Mouse (Mus musculus) lung, adult 2 months (tissue): ENCODE data around the gene Tap1. TPM values are rescaled to one million over a fixed set of nuclear protein-coding genes. Genes with fewer than 3 reads are reported as not detected.

Experiments used
- DNase-seq: peaks from one replicate; pipeline ENCODE4 v3.0.0; 2022
- H3K4me1 ChIP-seq: fragments of 200-500 bp; 2 replicates; pipeline ENCODE4 v1.6.1; 2011; ENCODE audit warnings: low read length; ENCODE audit not compliant: control insufficient read depth, insufficient read depth
- H3K4me3 ChIP-seq: fragments of 200-500 bp; replicated peaks from 2 replicates; pipeline ENCODE3; 2011; ENCODE audit warnings: low read depth, mild to moderate bottlenecking, control low read depth, low read length; ENCODE audit errors: extremely low read depth
- CTCF ChIP-seq: fragments of 200-500 bp; IDR thresholded peaks from 2 replicates; pipeline ENCODE4 v1.5.1; 2011; ENCODE audit warnings: mild to moderate bottlenecking, low read length, control low read depth; ENCODE audit not compliant: insufficient read depth
- POLR2A ChIP-seq: fragments of 200-500 bp; IDR thresholded peaks from 2 replicates; pipeline ENCODE4 v1.6.1; 2011; ENCODE audit warnings: low read depth, mild to moderate bottlenecking, control low read depth, low read length, borderline replicate concordance; ENCODE audit errors: extremely low read depth
- WGBS: fragments of 180-500 bp; shearing (Covaris S2); methylation state at CpG from one replicate; pipeline ENCODE4 v1.1.7; 2018; 5-methylcytosine and 5-hydroxymethylcytosine counted together
- polyA plus RNA-seq: library from polyadenylated mRNA; depleted of rRNA; stranded (reverse); fragments of >200 nt; gene quantifications from 2 replicates; pipeline ENCODE4 v1.2.3, GENCODE M21; 2012

Tap1 gene
- polyA plus RNA-seq, 1 experiment = 45.1 TPM

DNA sequence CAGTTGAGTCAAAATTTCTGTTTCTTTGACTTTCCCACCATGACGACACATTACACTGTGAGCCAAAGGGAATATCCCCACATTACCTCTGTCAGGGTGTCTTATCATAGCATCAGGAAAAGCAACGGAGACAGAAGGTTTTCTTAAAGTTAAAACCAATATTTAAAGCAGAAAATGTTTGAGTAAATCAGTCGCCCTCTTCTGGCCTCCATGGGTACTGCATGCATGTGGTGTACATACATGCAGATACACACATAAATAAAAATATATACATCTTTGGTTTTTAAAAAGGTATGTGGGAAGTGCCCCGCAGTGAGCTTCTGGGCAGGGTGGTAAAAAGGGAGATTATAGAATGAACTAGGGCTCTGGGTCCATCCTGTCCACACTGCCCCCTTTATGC lies 10.2 kb upstream of the Tap1 start:
- TF ChIP-seq CTCF = no peak
- TF ChIP-seq POLR2A = no peak
- H3K4me3 ChIP-seq = no peak overlapping the region
- no peak for DNase-seq
- H3K4me1 ChIP-seq = no peaks in the 10 kb centered on the region
- 73% methylated on average over 4 of the region's 4 CpGs for WGBS

GRCm38 (mm10) chr17:34179019-34179418 lies 8.3 kb upstream of the Tap1 start:
- no peak for DNase-seq
- TF ChIP-seq CTCF = no peak
- no peak for TF ChIP-seq POLR2A

DNA sequence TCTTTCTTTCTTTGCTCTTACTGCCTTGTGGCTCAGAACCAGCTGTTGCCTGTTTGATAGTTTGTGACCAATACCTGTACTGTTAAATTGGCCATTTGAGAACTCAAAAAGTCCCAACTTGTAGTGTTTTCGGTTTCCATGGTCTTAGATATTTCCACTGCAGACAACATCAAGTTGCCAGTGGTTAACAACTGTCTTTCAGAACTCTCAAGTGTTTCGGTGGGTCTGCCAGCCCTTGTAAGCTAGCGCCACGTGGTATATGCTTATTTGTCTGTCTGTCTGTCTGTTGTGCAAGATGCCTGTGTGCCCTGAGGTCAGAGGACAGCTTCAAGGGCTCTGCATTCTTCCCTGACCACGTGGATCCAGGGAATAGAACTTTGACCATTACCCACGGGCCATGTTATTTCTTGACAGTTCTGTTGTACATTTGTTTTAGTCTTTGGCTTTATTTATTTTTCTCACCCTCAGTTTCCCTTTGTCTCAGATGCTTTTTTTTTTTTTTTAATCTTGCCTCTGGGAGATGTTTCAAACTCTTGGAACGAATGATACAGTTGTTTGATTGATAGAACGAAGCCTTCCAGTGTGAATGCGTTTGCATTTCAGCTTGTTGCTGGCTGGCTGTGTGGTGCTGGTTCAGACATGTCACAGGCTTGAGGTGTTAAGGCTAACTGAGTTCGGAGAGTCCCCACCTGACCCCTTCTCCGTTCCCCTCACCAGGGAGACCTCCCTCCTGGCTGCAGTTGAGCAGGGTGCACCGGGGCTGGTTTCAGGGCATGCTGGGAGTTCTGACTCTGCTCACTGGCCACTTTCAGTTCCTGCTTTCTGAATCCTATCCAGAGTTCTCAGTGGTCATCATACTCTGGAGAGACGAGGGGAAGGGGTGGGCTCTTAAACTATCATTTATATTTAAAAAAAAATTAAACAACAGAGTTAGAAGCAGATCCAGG lies 7.2 kb upstream of the Tap1 start:
- Histone ChIP-seq H3K4me3 (no peak overlapping the region), H3K4me1 (no peaks in the 10 kb centered on the region)
- WGBS = 58% methylated on average over 13 of the region's 13 CpGs
- TF ChIP-seq POLR2A (no peak), CTCF (no peak)
- DNase-seq = no peak

More at GRCm38 (mm10) chr17:34179019-34179418, 8.3 kb upstream of the Tap1 start:
- H3K4me1 ChIP-seq = no peaks in the 10 kb centered on the region
- 38% methylated on average over 6 of the region's 6 CpGs for WGBS
- H3K4me3 ChIP-seq = no peak overlapping the region

DNA sequence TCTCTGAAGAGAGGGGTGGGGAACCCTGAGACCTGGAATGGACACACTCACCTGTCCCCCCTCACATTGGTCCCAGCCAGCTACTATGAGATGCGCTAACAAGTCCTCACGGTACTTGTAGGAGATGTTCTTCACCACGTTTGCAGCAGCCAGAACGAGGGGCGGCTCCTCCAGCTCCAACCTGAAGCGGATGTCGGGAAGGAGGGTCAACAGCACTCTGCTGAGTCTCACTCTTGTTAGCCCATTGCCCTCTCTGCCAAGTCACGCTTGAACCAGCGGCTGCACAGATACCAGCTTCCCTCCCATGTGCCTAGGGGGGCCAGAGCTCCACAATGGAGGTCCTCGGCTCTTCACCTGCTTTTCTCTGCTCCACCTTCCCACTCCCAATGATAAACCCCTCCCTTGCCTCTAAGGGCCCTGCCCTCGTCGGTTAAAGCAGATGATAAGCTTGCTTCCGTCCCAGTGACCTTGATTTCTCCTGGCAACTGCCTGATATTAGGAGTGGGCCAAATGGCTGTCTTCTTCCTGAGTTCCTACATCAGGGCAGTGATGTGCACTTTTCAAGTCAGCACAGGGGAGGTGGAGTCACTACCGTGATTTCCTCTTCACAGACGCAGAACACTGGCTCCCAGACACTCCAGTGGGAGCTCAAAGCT lies 3.7 kb upstream of the Tap1 start:
- H3K4me3 ChIP-seq = no peak overlapping the region
- WGBS = 71% methylated on average over 15 of the region's 15 CpGs
- peaks cover 6% of the 10 kb centered on the region; the same call in 1 of the 2 replicates for H3K4me1 ChIP-seq
- no peak for DNase-seq
- TF ChIP-seq POLR2A = no peak
- TF ChIP-seq CTCF = no peak

GRCm38 (mm10) chr17:34185526-34185925 lies 1.8 kb upstream of the Tap1 start:
- TF ChIP-seq POLR2A (no peak), CTCF (no peak)
- Histone ChIP-seq H3K4me3 (no peak overlapping the region), H3K4me1 (peaks cover 11% of the 10 kb centered on the region)
- 91% methylated on average over 9 of the region's 9 CpGs for WGBS
- DNase-seq = no peak

- WGBS = 1% methylated on average over 14 of the region's 14 CpGs
- peaks cover 11% of the 10 kb centered on the region for H3K4me1 ChIP-seq
- DNase-seq = no peak
- H3K4me3 ChIP-seq = peak overlapping the region; percentile 85
- TF ChIP-seq CTCF (no peak), POLR2A (no peak; the same call in 1 of the 2 replicates)
Observed at GRCm38 (mm10) chr17:34186885-34187260, 480 bp upstream of the Tap1 start.

GRCm38 (mm10) chr17:34188010-34188409 lies 657 bp downstream of the Tap1 start:
- Histone ChIP-seq H3K4me3 (peak overlapping the region; percentile 85), H3K4me1 (peaks cover 11% of the 10 kb centered on the region)
- TF ChIP-seq CTCF = no peak
- no peak for TF ChIP-seq POLR2A
- DNase-seq = no peak
- whole genome bisulfite sequencing = 3% methylated on average over 20 of the region's 20 CpGs

- H3K4me3 ChIP-seq = no peak overlapping the region
- WGBS = 69% methylated on average over 6 of the region's 6 CpGs
- no peak for TF ChIP-seq POLR2A
- no peak for TF ChIP-seq CTCF
- no peak for DNase-seq
- H3K4me1 ChIP-seq = peaks cover 11% of the 10 kb centered on the region
Observed at GRCm38 (mm10) chr17:34188986-34189385, 1.6 kb downstream of the Tap1 start.

- H3K4me1 ChIP-seq = peaks cover 5% of the 10 kb centered on the region; the same call in 1 of the 2 replicates
- no peak for DNase-seq
- 48% methylated on average over 16 of the region's 16 CpGs for WGBS
- no peak for TF ChIP-seq POLR2A
- TF ChIP-seq CTCF = no peak
- no peak overlapping the region for H3K4me3 ChIP-seq
Observed at GRCm38 (mm10) chr17:34192852-34193251, 5.5 kb downstream of the Tap1 start.
